Mouse (Mus musculus) limb, embryonic 11.5 days (tissue): Measurements from ENCODE around the gene Orm3. TPM values are rescaled to one million over a fixed set of nuclear protein-coding genes. Genes with fewer than 3 reads are reported as not detected.

ENCODE experiments used
- ATAC-seq: fragments of 200-750 bp; cut with Nextera tagmentation; 2 replicates; pipeline ENCODE4 v1.8.0; 2017; ENCODE audit warnings: low read depth; ENCODE audit not compliant: insufficient number of reproducible peaks, low FRiP score, low TSS enrichment
- DNase-seq: peaks from one replicate; pipeline ENCODE4 v3.0.0-alpha.2; 2015; ENCODE audit warnings: low spot score
- H3K27ac ChIP-seq: fragments of 300-500 bp; sonication (generic); replicated peaks from 2 replicates; pipeline ENCODE4 v1.5.1; 2014; ENCODE audit warnings: low read depth, mild to moderate bottlenecking, low read length
- H3K27me3 ChIP-seq: fragments of 300-500 bp; sonication (generic); 2 replicates; pipeline ENCODE4 v1.6.1; 2014; ENCODE audit warnings: mild to moderate bottlenecking, low read length, mixed read lengths; ENCODE audit not compliant: control insufficient read depth, insufficient read depth
- H3K36me3 ChIP-seq: fragments of 300-500 bp; sonication (generic); 2 replicates; pipeline ENCODE4 v1.6.1; 2014; ENCODE audit warnings: mild to moderate bottlenecking, low read length, moderate library complexity, mixed read lengths; ENCODE audit not compliant: control insufficient read depth, insufficient read depth
- H3K4me1 ChIP-seq: fragments of 300-500 bp; sonication (generic); 2 replicates; pipeline ENCODE4 v1.6.1; 2014; ENCODE audit warnings: low read length, mixed read lengths; ENCODE audit not compliant: control insufficient read depth, insufficient read depth
- H3K4me2 ChIP-seq: fragments of 300-500 bp; sonication (generic); 2 replicates; pipeline ENCODE4 v1.6.1; 2014; ENCODE audit warnings: low read depth, mild to moderate bottlenecking, moderate library complexity; ENCODE audit not compliant: severe bottlenecking
- H3K4me3 ChIP-seq: fragments of 300-500 bp; sonication (generic); 2 replicates; pipeline ENCODE4 v1.5.1; 2014; ENCODE audit warnings: low read depth, low read length
- H3K9ac ChIP-seq: fragments of 300-500 bp; sonication (generic); 2 replicates; pipeline ENCODE4 v1.6.1; 2014; ENCODE audit warnings: mild to moderate bottlenecking, low read length
- H3K9me3 ChIP-seq: fragments of 300-500 bp; sonication (generic); 2 replicates; pipeline ENCODE4 v1.6.1; 2016; ENCODE audit warnings: low read length; ENCODE audit not compliant: control insufficient read depth
- WGBS: fragments of 180-500 bp; shearing (Covaris S2); extraction: QIAGEN DNeasy Blood & Tissue Kit; methylation state at CpG from one replicate; pipeline ENCODE4 v1.1.7; 2014; 5-methylcytosine and 5-hydroxymethylcytosine counted together
- polyA plus RNA-seq: library from polyadenylated mRNA; unstranded; fragments of >200 nt; fragmentation: Nextera tagmentation; extraction: Ambion mirVana; gene quantifications from 2 replicates; pipeline ENCODE4 v1.2.1, GENCODE M21; 2014

The Orm3 gene
- polyA plus RNA-seq, 1 experiment from 2014 or later, result not detected

GRCm38 (mm10) chr4:63348524-63348923, 7.4 kb upstream of the Orm3 start:
- H3K4me3 ChIP-seq, result no peak overlapping the region
- ATAC-seq, result no peak
- H3K4me2 ChIP-seq, result no peak overlapping the region
- no peak for DNase-seq
- no peaks in the 10 kb centered on the region for H3K27me3 ChIP-seq
- H3K9me3 ChIP-seq, result no peaks in the 10 kb centered on the region
- H3K36me3 ChIP-seq, result no peaks in the 10 kb centered on the region
- no peaks in the 10 kb centered on the region for H3K4me1 ChIP-seq
- 88% methylated on average over 6 of the region's 6 CpGs for WGBS
- no peak overlapping the region for H3K27ac ChIP-seq
- no peak overlapping the region for H3K9ac ChIP-seq

GRCm38 (mm10) chr4:63356981-63357570, 1.1 kb downstream of the Orm3 start:
- Histone ChIP-seq H3K9ac (no peak overlapping the region), H3K4me1 (no peaks in the 10 kb centered on the region), H3K4me3 (no peak overlapping the region), H3K27ac (no peak overlapping the region), H3K9me3 (no peaks in the 10 kb centered on the region), H3K27me3 (no peaks in the 10 kb centered on the region), H3K36me3 (no peaks in the 10 kb centered on the region), H3K4me2 (no peak overlapping the region)
- ATAC-seq (no peak), DNase-seq (no peak)
- WGBS, result 21% methylated on average over 2 of the region's 2 CpGs

GRCm38 (mm10) chr4:63359861-63360260, 3.9 kb downstream of the Orm3 start:
- H3K27me3 ChIP-seq, result no peaks in the 10 kb centered on the region
- ATAC-seq, result no peak
- no peak overlapping the region for H3K4me3 ChIP-seq
- no peak overlapping the region for H3K9ac ChIP-seq
- no peak overlapping the region for H3K4me2 ChIP-seq
- H3K36me3 ChIP-seq, result no peaks in the 10 kb centered on the region
- DNase-seq, result no peak
- 87% methylated on average over 6 of the region's 6 CpGs for WGBS
- H3K9me3 ChIP-seq, result no peaks in the 10 kb centered on the region
- H3K27ac ChIP-seq, result no peak overlapping the region
- no peaks in the 10 kb centered on the region for H3K4me1 ChIP-seq

- Histone ChIP-seq H3K36me3 (no peaks in the 10 kb centered on the region), H3K4me2 (no peak within 1 kb of the TSS), H3K27ac (no peak within 1 kb of the TSS), H3K4me1 (no peaks in the 10 kb centered on the region), H3K9ac (no peak within 1 kb of the TSS), H3K9me3 (no peaks in the 10 kb centered on the region), H3K4me3 (no peak within 1 kb of the TSS), H3K27me3 (no peaks in the 10 kb centered on the region)
- DNase-seq (no peak), ATAC-seq (no peak)
- WGBS, result 93% methylated on average over 5 of the region's 5 CpGs
Measured at GRCm38 (mm10) chr4:63362150-63362549, 6.2 kb downstream of the Orm3 start, which contains the start of gene Orm2. Orm2 (plus strand) TSS chr4:63362449.

- no peak overlapping the region for H3K4me2 ChIP-seq
Measured at GRCm38 (mm10) chr4:63368577-63368976, 12.6 kb downstream of the Orm3 start.

GRCm38 (mm10) chr4:63370897-63371296, 14.9 kb downstream of the Orm3 start:
- 63% methylated on average over 7 of the region's 7 CpGs for WGBS
- no peak overlapping the region for H3K27ac ChIP-seq
- no peaks in the 10 kb centered on the region for H3K27me3 ChIP-seq
- no peaks in the 10 kb centered on the region for H3K4me1 ChIP-seq
- H3K9me3 ChIP-seq, result no peaks in the 10 kb centered on the region
- no peak for DNase-seq
- H3K4me3 ChIP-seq, result no peak overlapping the region
- H3K9ac ChIP-seq, result no peak overlapping the region
- no peak for ATAC-seq
- no peak overlapping the region for H3K4me2 ChIP-seq
- H3K36me3 ChIP-seq, result peaks cover 10% of the 10 kb centered on the region; the same call in 1 of the 2 replicates

More at GRCm38 (mm10) chr4:63368577-63368976, 12.6 kb downstream of the Orm3 start:
- Histone ChIP-seq H3K27me3 (no peaks in the 10 kb centered on the region), H3K4me1 (no peaks in the 10 kb centered on the region), H3K4me3 (no peak overlapping the region), H3K36me3 (peaks cover 5% of the 10 kb centered on the region; the same call in 1 of the 2 replicates), H3K9me3 (no peaks in the 10 kb centered on the region), H3K9ac (no peak overlapping the region), H3K27ac (no peak overlapping the region)
- 11% methylated on average over 4 of the region's 4 CpGs for WGBS
- ATAC-seq, result no peak
- DNase-seq, result peak; percentile 92

- 72% methylated on average over 3 of the region's 3 CpGs for WGBS
- Histone ChIP-seq H3K4me1 (no peaks in the 10 kb centered on the region), H3K27ac (no peak overlapping the region), H3K4me2 (no peak overlapping the region), H3K4me3 (no peak overlapping the region), H3K27me3 (no peaks in the 10 kb centered on the region), H3K9ac (no peak overlapping the region), H3K9me3 (no peaks in the 10 kb centered on the region), H3K36me3 (peaks cover 13% of the 10 kb centered on the region; the same call in 1 of the 2 replicates)
- DNase-seq, result peak; percentile 54
- no peak for ATAC-seq
Measured at GRCm38 (mm10) chr4:63371890-63372289, 15.9 kb downstream of the Orm3 start.

GRCm38 (mm10) chr4:63373404-63373803, 17.4 kb downstream of the Orm3 start:
- ATAC-seq, result no peak
- Histone ChIP-seq H3K9ac (no peak overlapping the region), H3K4me1 (no peaks in the 10 kb centered on the region), H3K36me3 (peaks cover 13% of the 10 kb centered on the region; the same call in 1 of the 2 replicates), H3K4me3 (no peak overlapping the region), H3K9me3 (no peaks in the 10 kb centered on the region), H3K4me2 (no peak overlapping the region), H3K27ac (no peak overlapping the region), H3K27me3 (no peaks in the 10 kb centered on the region)
- DNase-seq, result no peak
- whole genome bisulfite sequencing, result 89% methylated on average over 8 of the region's 8 CpGs

GRCm38 (mm10) chr4:63374331-63374730, 18.4 kb downstream of the Orm3 start:
- no peaks in the 10 kb centered on the region for H3K9me3 ChIP-seq
- peaks cover 14% of the 10 kb centered on the region for H3K36me3 ChIP-seq
- no peak overlapping the region for H3K27ac ChIP-seq
- no peaks in the 10 kb centered on the region for H3K4me1 ChIP-seq
- H3K4me2 ChIP-seq, result no peak overlapping the region
- no peaks in the 10 kb centered on the region for H3K27me3 ChIP-seq
- no peak overlapping the region for H3K9ac ChIP-seq
- no peak overlapping the region for H3K4me3 ChIP-seq
- no peak for DNase-seq
- WGBS, result 64% methylated on average over 12 of the region's 12 CpGs
- ATAC-seq, result no peak
